7 mouse cellular contexts compared by ENCODE assay signal in the genomic region with DNA sequence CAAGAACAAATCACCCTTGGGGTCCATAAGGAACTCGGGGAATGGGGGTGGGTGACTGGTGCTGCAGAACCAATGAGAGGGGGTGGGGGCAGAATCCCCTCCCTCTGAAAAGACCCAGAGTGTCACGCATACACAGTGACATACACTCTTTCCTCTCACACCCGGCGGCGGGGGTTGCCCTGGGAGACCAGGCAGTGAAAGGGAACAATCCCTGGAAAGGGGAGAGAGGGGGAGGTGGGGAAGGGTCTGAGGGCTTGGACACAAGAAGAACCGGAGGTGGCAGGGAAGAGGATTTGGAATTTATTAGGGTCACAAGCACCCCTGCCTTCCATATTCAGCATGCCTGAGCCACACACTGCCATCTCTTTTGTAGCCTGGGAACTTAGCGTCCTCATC. TPM values are rescaled to one million over a fixed set of nuclear protein-coding genes. Genes with fewer than 3 reads are reported as not detected.
A peak's percentile ranks its signal among the peaks of the same experiment; 100 is the strongest.
DNase-seq lines count a peak whose midpoint lies in the region; ATAC-seq and TF ChIP-seq lines count a peak whose summit lies in the region.

No protein-coding gene starts in this region.

- H3K9me3 ChIP-seq in kidney, postnatal 0 days (replicated peaks; ENCODE audit: low read length): no peaks in the 10 kb centered on the region
- H3K9me3 ChIP-seq in hindbrain, embryonic 12.5 days (replicated peaks): peaks cover 3% of the 10 kb centered on the region; the same call in 1 of the 2 replicates
- H3K9me3 ChIP-seq in midbrain, embryonic 14.5 days (ENCODE audit: control insufficient read depth, low read length): no peaks in the 10 kb centered on the region

- no peak overlapping the region for H3K27ac ChIP-seq in kidney, postnatal 0 days
- peak overlapping the region; percentile 97 for H3K27ac ChIP-seq in hindbrain, embryonic 12.5 days
- H3K27ac ChIP-seq in midbrain, embryonic 14.5 days (replicated peaks; ENCODE audit: low read depth, low read length): peak overlapping the region; percentile 99

- WGBS in kidney, postnatal 0 days: 18% methylated on average over 7 of the region's 7 CpGs
- 4% methylated on average over 7 of the region's 7 CpGs for WGBS in hindbrain, embryonic 12.5 days
- 5% methylated on average over 7 of the region's 7 CpGs for WGBS in midbrain, embryonic 14.5 days

- H3K36me3 ChIP-seq in kidney, postnatal 0 days (ENCODE audit: insufficient read depth, low read length): peaks cover 33% of the 10 kb centered on the region
- H3K36me3 ChIP-seq in hindbrain, embryonic 12.5 days: peaks cover 42% of the 10 kb centered on the region
- H3K36me3 ChIP-seq in midbrain, embryonic 14.5 days (ENCODE audit: control insufficient read depth, insufficient read depth, low read length): peaks cover 45% of the 10 kb centered on the region

- H3K4me1 ChIP-seq in kidney, postnatal 0 days (replicated peaks; ENCODE audit: insufficient read depth, low read length): peaks cover 34% of the 10 kb centered on the region
- peaks cover 67% of the 10 kb centered on the region for H3K4me1 ChIP-seq in hindbrain, embryonic 12.5 days
- H3K4me1 ChIP-seq in midbrain, embryonic 14.5 days (ENCODE audit: control insufficient read depth, insufficient read depth, low read length): peaks cover 54% of the 10 kb centered on the region

- no peak for DNase-seq in kidney, postnatal 0 days (ENCODE audit: low spot score)
- DNase-seq in kidney, adult 18-20 months: no peak
- DNase-seq in embryo, embryonic 9.5 days (ENCODE audit: extremely low spot score): peak; percentile 92
- peak; percentile 85 for DNase-seq in midbrain, embryonic 14.5 days
- no peak for DNase-seq in gastrocnemius, adult 18-20 months (ENCODE audit: low spot score)

- peak overlapping the region; percentile 83 for H3K4me3 ChIP-seq in kidney, postnatal 0 days (replicated peaks; ENCODE audit: low read depth, low read length)
- H3K4me3 ChIP-seq in hindbrain, embryonic 12.5 days: peak overlapping the region; percentile 77
- peak overlapping the region; percentile 88 for H3K4me3 ChIP-seq in midbrain, embryonic 14.5 days (replicated peaks; ENCODE audit: low read depth, low read length)

- no peaks in the 10 kb centered on the region for H3K27me3 ChIP-seq in kidney, postnatal 0 days (ENCODE audit: insufficient read depth, low read length)
- H3K27me3 ChIP-seq in hindbrain, embryonic 12.5 days: no peaks in the 10 kb centered on the region
- H3K27me3 ChIP-seq in midbrain, embryonic 14.5 days (ENCODE audit: control insufficient read depth, insufficient read depth, low read length): no peaks in the 10 kb centered on the region

- ATAC-seq in kidney, postnatal 0 days (replicated peaks; ENCODE audit: low FRiP score, low read depth): no peak
- ATAC-seq in hindbrain, embryonic 12.5 days (ENCODE audit: low FRiP score): peak; percentile 51
- ATAC-seq in midbrain, embryonic 14.5 days (ENCODE audit: low FRiP score, low TSS enrichment): peak; percentile 31
- ATAC-seq in monocyte, adult 5-6 weeks (replicated peaks; ENCODE audit: insufficient number of reproducible peaks, low FRiP score, low TSS enrichment, poor library complexity, severe bottlenecking): no peak

- H3K9ac ChIP-seq in kidney, postnatal 0 days (ENCODE audit: low read depth, low read length): peak overlapping the region; percentile 89; the same call in 1 of the 2 replicates
- H3K9ac ChIP-seq in hindbrain, embryonic 12.5 days: peak overlapping the region; percentile 88
- peak overlapping the region; percentile 93 for H3K9ac ChIP-seq in midbrain, embryonic 14.5 days (replicated peaks; ENCODE audit: low read length)

- H3K4me2 ChIP-seq in kidney, postnatal 0 days (ENCODE audit: low read length): peak overlapping the region; percentile 98
- H3K4me2 ChIP-seq in hindbrain, embryonic 12.5 days (replicated peaks): peak overlapping the region; percentile 89
- H3K4me2 ChIP-seq in midbrain, embryonic 14.5 days (ENCODE audit: low read length): peak overlapping the region; percentile 92

- TF ChIP-seq CTCF in kidney, postnatal 0 days (IDR thresholded peaks at IDR 0.05; ENCODE audit: low read depth): no peak

RNA-seq across cellular contexts. Expression of a gene that starts 1.3 kb away (rescaled TPM):
- 17.9 and 23.3 TPM in 2 replicates for polyA plus RNA-seq in kidney, postnatal 0 days (2015; fragmentation: Nextera tagmentation; extraction: Ambion mirVana)
- polyA plus RNA-seq in hindbrain, embryonic 12.5 days (2016; fragmentation: Nextera tagmentation; extraction: Ambion mirVana): 28.2 and 29.7 TPM in 2 replicates
- polyA plus RNA-seq in midbrain, embryonic 14.5 days (2014; fragmentation: Nextera tagmentation; extraction: Ambion mirVana): 9.1 and 18.5 TPM in 2 replicates
- total RNA-seq in monocyte, adult 5-6 weeks (2017): 10.9 to 15.5 TPM (median 15.1 TPM) in 3 replicates
- 10 to 100 TPM; 12.5 to 13.5 TPM for total RNA-seq in gastrocnemius, adult 18-20 months (2021)

RNA-seq across cellular contexts. Expression of a gene that starts 2.1 kb away (rescaled TPM):
- polyA plus RNA-seq in kidney, postnatal 0 days (2015; fragmentation: Nextera tagmentation; extraction: Ambion mirVana): 64.9 and 65.7 TPM in 2 replicates
- polyA plus RNA-seq in hindbrain, embryonic 12.5 days (2016; fragmentation: Nextera tagmentation; extraction: Ambion mirVana): 57.5 and 67.6 TPM in 2 replicates
- polyA plus RNA-seq in midbrain, embryonic 14.5 days (2014; fragmentation: Nextera tagmentation; extraction: Ambion mirVana): 56.1 and 75.0 TPM in 2 replicates
- total RNA-seq in monocyte, adult 5-6 weeks (2017): 77.7 to 117 TPM (median 111 TPM) in 3 replicates
- total RNA-seq in gastrocnemius, adult 18-20 months (2021): 10 to 100 TPM; 80.3 to 82.1 TPM

RNA-seq across cellular contexts. Expression of a gene that starts 5.7 kb away (rescaled TPM):
- polyA plus RNA-seq in kidney, postnatal 0 days (2015; fragmentation: Nextera tagmentation; extraction: Ambion mirVana): 149 and 165 TPM in 2 replicates
- 179 and 187 TPM in 2 replicates for polyA plus RNA-seq in hindbrain, embryonic 12.5 days (2016; fragmentation: Nextera tagmentation; extraction: Ambion mirVana)
- polyA plus RNA-seq in midbrain, embryonic 14.5 days (2014; fragmentation: Nextera tagmentation; extraction: Ambion mirVana): 95.7 and 97.0 TPM in 2 replicates
- total RNA-seq in monocyte, adult 5-6 weeks (2017): 105 to 116 TPM (median 115 TPM) in 3 replicates
- total RNA-seq in gastrocnemius, adult 18-20 months (2021): 10 to 100 TPM; 41.0 to 50.2 TPM

RNA-seq across cellular contexts. Expression of a gene that starts 5.9 kb away (rescaled TPM):
- 42.3 and 46.1 TPM in 2 replicates for polyA plus RNA-seq in kidney, postnatal 0 days (2015; fragmentation: Nextera tagmentation; extraction: Ambion mirVana)
- 64.9 and 68.3 TPM in 2 replicates for polyA plus RNA-seq in hindbrain, embryonic 12.5 days (2016; fragmentation: Nextera tagmentation; extraction: Ambion mirVana)
- 33.3 and 33.4 TPM in 2 replicates for polyA plus RNA-seq in midbrain, embryonic 14.5 days (2014; fragmentation: Nextera tagmentation; extraction: Ambion mirVana)
- total RNA-seq in monocyte, adult 5-6 weeks (2017): 34.6 to 41.0 TPM (median 40.7 TPM) in 3 replicates
- 10 to 100 TPM; 34.9 to 37.0 TPM for total RNA-seq in gastrocnemius, adult 18-20 months (2021)

RNA-seq across cellular contexts. Expression of a gene that starts 13.5 kb away (rescaled TPM):
- polyA plus RNA-seq in kidney, postnatal 0 days (2015; fragmentation: Nextera tagmentation; extraction: Ambion mirVana): 1.4 and 1.6 TPM in 2 replicates
- 7.8 and 18.0 TPM in 2 replicates for polyA plus RNA-seq in hindbrain, embryonic 12.5 days (2016; fragmentation: Nextera tagmentation; extraction: Ambion mirVana)
- 2.4 and 2.9 TPM in 2 replicates for polyA plus RNA-seq in midbrain, embryonic 14.5 days (2014; fragmentation: Nextera tagmentation; extraction: Ambion mirVana)
- 1.5 to 11.2 TPM (median 4.7 TPM) in 3 replicates for total RNA-seq in monocyte, adult 5-6 weeks (2017)
- 1 to 10 TPM; 2.9 TPM for total RNA-seq in gastrocnemius, adult 18-20 months (2021)

Comparison
In these comparisons a context has a peak if more than half of its experiments do, and no peak if none do; other contexts are left out.
1. ATAC-seq: peak in hindbrain, embryonic 12.5 days (single experiment) and midbrain, embryonic 14.5 days (single experiment); none in kidney, postnatal 0 days (single experiment) and monocyte, adult 5-6 weeks (single experiment).
2. DNase-seq: peak in embryo, embryonic 9.5 days (single experiment) and midbrain, embryonic 14.5 days (single experiment); none in kidney, postnatal 0 days (single experiment), kidney, adult 18-20 months (single experiment) and gastrocnemius, adult 18-20 months (single experiment).
3. Peak in every context shown above with its lines, with median percentiles within 50 percentile points of each other: H3K4me2 ChIP-seq, H3K4me3 ChIP-seq and H3K9ac ChIP-seq.